Mouse (Mus musculus) right cerebral cortex, postnatal 14 days (tissue): Measurements from ENCODE around the gene Knl1.
"Not testable (repeated sequence)": the region's sequence is repeated elsewhere in the genome, so short reads cannot be mapped to it uniquely, and the experiment has no call there.

ENCODE experiments used
- DNase-seq: peaks from one replicate; pipeline ENCODE4 v3.0.0; 2022

The Knl1 gene

DNA sequence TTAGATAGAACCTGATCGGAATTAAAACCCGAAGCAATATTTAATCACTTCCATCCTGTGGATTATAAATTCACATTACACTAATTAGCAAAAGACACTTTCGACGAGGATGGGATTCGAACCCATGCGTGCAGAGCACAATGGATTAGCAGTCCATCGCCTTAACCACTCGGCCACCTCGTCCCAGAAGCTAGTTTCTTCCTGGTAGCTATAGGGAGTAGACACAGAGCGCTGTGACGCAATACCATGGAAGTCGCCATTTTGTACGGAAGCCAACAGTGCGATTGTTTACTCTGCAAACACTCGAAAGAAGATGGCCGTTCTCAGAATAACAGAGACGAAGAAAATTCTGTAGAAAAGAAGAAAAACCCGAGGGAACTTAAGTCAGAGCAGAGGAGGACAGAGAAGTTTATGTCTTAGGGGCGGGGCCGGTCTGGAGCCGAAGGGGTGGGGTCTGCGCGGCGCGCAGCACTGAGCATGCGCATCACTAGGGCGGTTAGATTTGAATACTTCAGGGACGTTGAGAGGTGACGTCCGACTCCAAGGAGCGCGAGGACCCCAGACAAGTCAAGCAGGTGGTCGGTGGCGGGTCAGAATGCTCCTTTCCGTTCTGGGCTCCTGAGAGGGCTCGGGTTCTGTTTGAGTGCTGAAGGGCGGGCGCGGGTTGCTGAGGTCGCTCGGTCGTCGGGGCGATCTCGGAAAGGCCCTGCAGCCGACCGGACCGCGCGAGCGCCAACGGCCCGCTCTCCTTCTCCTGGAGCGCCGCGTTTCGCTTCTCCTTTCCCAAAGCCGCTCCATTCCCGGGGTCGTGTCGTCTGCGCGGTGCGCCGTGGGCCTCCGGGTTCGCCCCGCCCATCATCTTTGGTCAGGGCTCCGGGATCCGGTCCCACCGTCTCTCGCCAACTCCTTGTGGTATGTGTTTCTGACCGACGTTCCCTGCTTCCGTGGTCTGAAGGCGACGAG, at the start of gene Knl1:
Gene Knl1, plus strand, starts transcription at position 471 of the 963 bp plus-strand sequence.
- DNase-seq: peak; percentile 87

- DNase-seq: no peak
Measured at GRCm38 (mm10) chr2:118998115-118998866, 48.6 kb upstream of the Knl1 start.

DNA sequence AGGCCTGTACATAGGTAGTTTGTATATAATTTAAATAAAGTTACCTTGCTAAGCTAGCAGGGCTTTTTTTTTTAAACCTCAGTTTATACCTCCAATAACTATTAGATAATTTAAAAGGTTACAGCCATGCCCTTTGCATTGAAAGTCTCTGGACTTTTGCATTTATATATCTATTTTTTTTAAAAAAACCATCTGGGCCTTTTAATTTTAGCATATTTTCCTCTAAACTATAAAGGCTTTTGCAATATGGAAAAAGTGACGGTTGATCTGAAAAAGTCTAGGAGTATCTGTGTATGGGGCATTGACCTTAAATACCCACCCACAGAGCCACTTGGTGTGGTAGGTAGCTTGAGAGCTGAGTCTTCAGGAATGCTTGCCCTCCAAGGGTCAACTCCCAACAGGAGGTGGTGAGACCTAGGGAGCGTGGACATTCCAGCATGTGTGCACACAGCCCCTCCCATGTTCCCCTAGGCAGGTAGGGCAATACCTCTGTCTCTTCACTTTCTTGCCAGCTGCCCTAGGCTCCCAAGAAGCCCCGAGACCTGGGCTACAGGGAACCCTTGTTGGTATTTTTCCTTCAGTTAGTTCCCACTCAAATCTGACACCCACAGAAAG, 47.8 kb upstream of the Knl1 start:
- no peak for DNase-seq

DNA sequence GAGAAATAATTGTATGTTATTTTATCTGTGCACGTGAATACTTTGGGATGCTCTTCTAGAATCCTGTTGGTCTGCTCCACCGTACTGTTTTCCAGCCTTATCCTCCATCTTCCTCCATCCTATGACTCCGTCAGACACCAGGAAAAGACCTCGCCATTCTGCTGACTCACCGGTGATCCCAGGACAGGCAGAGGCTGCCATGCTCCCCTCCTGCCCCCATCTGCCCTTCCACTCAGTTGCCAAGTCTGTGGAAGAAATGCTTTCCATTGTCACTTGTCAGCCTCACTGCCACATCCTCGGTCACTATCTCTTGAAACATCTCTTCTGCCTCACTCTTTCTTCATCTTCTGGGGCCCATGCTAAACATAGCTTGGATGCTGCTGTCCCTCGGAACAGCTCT, 40.0 kb upstream of the Knl1 start:
- no peak for DNase-seq

DNA sequence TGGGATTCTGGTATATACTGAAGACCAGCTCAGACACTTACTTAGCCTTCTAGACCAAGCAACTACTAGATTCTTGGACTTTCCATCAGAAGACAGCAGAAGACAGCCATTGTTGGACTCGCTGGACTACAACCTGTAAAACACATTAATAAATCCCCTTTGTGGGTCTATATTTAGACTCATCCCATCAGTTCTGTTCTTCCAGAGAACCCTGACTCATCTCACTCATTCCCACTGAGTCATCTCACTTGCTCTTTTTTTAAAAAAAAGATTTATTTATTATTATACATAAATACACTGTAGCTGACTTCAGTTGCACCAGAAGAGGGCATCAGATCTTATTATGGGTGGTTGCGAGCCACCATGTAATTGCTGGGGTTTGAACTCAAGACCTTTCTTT, 37.5 kb upstream of the Knl1 start:
- DNase-seq: no peak

- no peak for DNase-seq
Measured at GRCm38 (mm10) chr2:119014989-119015388, 31.9 kb upstream of the Knl1 start.

- DNase-seq: no peak
Measured at GRCm38 (mm10) chr2:119015604-119016180, 31.2 kb upstream of the Knl1 start.

DNA sequence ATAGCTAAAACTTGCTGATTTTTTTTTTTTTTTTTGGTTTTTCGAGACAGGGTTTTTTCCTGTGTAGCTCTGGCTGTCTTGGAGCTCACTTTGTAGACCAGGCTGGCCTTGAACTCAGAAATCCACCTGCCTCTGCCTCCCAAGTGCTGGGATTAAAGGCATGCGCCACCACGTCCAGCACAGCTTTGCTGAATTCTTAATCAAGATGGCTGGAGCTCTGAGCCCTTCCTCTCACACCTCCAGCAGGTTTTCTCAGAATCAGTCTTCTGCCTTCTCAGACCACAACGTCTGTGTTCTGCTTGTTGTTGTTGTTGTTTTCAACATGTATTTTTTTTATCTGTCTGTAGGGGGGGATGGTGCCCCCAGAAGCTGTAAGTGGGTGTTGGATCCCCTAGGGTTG, 30.6 kb upstream of the Knl1 start:
- DNase-seq: not testable (repeated sequence)

- DNase-seq: no peak
Measured at GRCm38 (mm10) chr2:119017647-119018046, 29.3 kb upstream of the Knl1 start.

DNA sequence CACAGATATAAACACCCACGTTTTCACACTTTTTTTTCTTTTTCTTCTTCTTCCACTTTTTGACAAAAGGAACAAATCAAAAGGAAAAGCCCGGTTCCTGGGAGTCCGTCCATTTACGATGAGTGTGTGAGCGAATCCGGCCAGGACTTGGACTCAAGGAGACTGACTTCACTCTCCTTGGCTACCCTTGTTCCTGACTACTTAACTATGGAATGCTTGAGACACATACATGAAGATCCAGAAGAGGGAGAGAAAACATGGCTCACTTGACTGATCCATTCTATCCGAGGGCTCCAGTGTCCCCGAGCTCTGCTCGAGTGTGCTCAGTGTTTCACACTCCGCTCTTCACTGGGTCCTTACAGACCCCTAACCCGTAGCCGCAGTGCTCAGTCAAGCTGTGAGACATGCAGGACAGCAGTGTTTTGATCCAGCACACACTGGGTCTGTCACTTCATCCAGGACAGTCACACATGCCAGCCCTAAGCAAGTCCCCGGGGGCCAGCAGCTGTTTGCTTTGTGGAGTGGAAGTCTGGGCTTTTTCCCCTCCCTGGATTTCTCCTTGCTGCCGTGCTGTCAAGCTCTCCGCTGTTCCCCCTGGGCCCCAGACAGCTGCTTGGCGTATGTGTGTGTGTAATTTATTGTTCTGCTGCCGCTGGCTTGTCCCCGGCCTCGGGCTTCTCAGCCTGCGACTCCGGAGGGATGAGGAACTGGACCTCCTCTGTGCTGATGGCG, 28.4 kb upstream of the Knl1 start:
- no peak for DNase-seq

DNA sequence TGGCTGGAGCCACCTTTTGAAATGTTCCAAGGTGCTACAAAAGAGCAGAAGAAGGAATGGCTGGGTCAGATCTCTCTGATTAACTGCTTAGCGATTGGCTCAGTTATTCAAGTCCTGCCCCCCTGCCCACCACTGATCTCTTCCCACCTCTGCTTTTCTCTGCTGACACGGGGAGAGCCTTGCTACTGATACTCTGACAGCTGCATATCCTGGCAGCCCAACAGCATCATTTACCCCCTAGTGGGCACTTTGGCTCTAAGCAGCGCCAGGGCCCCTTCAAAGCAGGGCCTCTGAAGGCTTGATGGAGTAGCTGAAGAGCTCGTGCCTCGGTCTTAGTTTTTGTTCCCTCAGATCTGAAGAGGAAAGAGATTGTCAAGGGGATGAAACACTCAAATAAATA, 27.8 kb upstream of the Knl1 start:
- no peak for DNase-seq

- no peak for DNase-seq
Measured at GRCm38 (mm10) chr2:119019538-119019937, 27.4 kb upstream of the Knl1 start.

DNA sequence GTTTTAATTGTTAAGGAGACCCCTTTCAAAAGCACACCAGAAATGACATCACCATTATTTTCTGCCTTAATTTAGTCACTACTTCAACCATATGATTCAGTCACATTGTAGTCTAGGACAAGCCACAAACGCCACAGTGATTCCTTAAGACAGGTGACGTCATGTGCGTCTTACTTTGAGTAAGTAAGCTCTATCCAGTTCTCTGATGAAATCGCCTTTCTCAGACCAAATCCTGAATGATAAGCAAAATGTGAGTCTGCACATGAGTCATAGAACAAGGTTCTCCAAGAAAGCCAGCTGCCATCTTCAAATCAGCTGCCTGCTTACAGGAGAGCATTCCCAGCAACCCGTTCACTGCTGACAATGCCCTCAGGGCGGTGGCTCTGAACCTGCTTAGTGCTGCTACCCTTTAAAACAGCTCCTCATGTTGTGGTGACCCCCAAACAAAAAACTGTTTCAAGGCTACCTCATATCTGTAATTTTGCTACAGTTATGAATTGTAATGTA, 23.7 kb upstream of the Knl1 start:
- no peak for DNase-seq

DNA sequence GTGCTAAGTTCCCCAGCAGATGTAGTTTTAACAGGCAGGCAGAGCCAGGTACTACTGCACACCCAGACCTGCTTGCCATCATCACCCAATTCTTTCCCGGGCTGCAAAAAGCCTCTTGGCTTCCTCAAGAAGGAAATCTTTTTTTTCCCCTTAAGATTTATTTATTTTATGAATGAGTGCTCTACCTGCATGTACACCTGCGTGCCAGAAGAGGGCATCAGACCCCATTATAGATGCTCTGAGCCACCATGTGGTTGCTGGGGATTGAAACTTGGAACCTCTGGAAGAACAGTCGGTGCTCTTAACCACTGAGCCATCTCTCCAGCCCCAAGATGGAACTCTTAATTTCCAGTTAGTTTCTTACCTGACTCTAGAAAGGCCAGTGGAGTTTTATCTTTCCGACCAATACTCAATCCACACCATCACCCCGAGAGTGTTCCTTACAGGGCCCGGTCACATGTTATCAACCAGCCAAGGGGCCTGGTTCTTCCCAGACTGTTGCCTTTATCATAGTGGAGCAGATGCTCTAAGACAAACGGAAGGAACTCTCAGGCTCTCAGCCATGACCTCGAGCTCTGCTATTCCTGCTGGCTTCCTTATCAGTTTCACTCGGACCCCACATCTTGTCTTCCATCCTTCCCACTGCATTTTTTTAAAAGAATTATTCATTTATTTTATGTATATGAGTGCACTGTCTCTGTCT, 22.2 kb upstream of the Knl1 start:
- no peak for DNase-seq

GRCm38 (mm10) chr2:119025239-119025616, 21.7 kb upstream of the Knl1 start:
- DNase-seq: no peak

DNA sequence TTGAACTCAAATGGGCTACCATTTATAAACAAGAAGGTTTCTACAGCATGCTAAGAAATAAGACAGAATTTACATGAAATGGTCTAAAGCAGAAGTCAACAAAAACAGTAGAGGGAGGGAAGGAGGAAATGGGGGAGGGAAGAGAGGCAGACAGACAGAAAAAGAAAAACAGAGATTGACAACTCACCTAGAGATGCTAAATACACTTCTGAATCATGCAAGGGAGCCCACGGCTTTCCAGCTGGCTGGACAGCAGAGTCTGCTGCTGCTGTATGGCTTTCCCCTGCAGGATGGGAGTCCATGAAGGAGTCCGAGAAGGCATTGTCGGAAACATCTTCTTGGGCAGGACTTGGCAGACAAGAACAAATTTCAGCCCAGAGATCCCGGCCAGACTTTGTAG, 20.0 kb upstream of the Knl1 start:
- DNase-seq: no peak

- peak; percentile 93 for DNase-seq
Measured at GRCm38 (mm10) chr2:119028941-119029551, 17.9 kb upstream of the Knl1 start, which contains the start of gene Ccdc32. Gene Ccdc32 (minus strand): TSS chr2:119029393.

DNA sequence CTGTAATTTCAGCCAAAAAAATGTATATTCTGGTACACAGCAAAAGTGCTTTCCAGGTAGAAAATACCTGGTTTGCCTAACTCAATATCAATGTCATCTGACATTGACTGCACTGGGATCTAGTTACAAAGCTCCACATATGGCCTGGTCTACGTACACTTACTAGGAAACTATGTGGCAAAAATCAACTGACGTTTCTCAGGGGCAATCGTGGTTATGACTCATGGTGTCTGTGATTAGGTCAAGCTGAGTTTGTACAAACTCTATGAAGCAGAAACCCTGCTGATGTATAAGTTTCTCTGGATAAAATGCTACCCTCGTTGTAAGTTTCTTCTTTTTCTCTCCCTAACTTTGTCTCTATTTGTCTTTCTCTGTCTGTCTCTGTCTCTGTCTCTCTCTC, 14.7 kb upstream of the Knl1 start:
- no peak for DNase-seq

- DNase-seq: peak; percentile 93
Measured at GRCm38 (mm10) chr2:119034656-119035396, 12.1 kb upstream of the Knl1 start, which contains the start of gene Rpusd2. Gene Rpusd2 (plus strand): TSS chr2:119034790.

GRCm38 (mm10) chr2:119035397-119035745, 11.5 kb upstream of the Knl1 start:
- DNase-seq: no peak
